Mouse (Mus musculus) lung, postnatal 0 days (tissue): ENCODE measurements around the gene Thumpd2.

Experiments
- CTCF ChIP-seq: IDR thresholded peaks from 2 replicates; pipeline ENCODE4 v1.5.1; 2016; ENCODE audit warnings: antibody characterized with exemption, mild to moderate bottlenecking
- EP300 ChIP-seq: IDR thresholded peaks from 2 replicates; pipeline ENCODE4 v1.6.1; 2016; ENCODE audit warnings: antibody characterized with exemption, mild to moderate bottlenecking, control low read depth

DNA sequence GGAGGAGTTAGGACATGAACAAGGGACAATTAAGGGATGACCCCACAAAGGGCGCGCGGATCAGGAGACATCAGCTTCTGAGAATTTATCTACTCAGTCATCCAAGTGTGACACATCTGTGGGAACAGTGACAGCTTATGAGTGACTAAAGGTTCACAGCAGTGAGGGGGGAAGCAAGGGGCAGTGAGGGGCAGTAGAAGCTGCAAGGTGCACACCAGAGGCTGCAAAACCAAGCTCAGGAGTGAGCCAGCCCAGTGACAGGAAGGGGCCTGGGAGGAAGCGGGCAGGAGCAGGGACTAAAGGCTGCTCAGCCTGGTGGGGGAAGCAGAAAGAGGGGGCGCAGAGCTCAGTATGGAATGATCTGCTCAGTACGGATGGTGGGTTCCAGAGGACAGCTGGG, 37.6 kb downstream of the Thumpd2 start:
- no peak for TF ChIP-seq CTCF
- TF ChIP-seq EP300: no peak
